7 mouse cellular contexts compared by ENCODE assay signal in genomic region chr19:8741243-8741869, GRCm38 (mm10). TPM values are rescaled to one million over a fixed set of nuclear protein-coding genes. Genes with fewer than 3 reads are reported as not detected.
DNase-seq lines count a peak whose midpoint lies in the region; ATAC-seq lines count a peak whose summit lies in the region.

Gene Stx5a, plus strand, starts transcription at chr19:8741413.

- H3K27ac ChIP-seq in embryonic facial prominence, embryonic 11.5 days (replicated peaks; ENCODE audit: low read depth, low read length), result peak within 1 kb of the TSS; percentile 69; the same call in 1 of the 2 replicates
- peak within 1 kb of the TSS; percentile 95 for H3K27ac ChIP-seq in limb, embryonic 10.5 days
- peak within 1 kb of the TSS; percentile 95 for H3K27ac ChIP-seq in midbrain, embryonic 13.5 days

- H3K36me3 ChIP-seq in embryonic facial prominence, embryonic 11.5 days (replicated peaks; ENCODE audit: control insufficient read depth, insufficient read depth, low read depth, low read length), result no peaks in the 10 kb centered on the region; the same call in none of the 2 replicates
- peaks cover 78% of the 10 kb centered on the region for H3K36me3 ChIP-seq in limb, embryonic 10.5 days
- H3K36me3 ChIP-seq in midbrain, embryonic 13.5 days, result peaks cover 62% of the 10 kb centered on the region

- peak within 1 kb of the TSS; percentile 88 for H3K9ac ChIP-seq in embryonic facial prominence, embryonic 11.5 days (replicated peaks; ENCODE audit: low read length)
- peak within 1 kb of the TSS; percentile 87 for H3K9ac ChIP-seq in midbrain, embryonic 13.5 days (replicated peaks)

- under 1% methylated on average over 36 of the region's 36 CpGs for WGBS in embryonic facial prominence, embryonic 11.5 days
- WGBS in limb, embryonic 10.5 days, result under 1% methylated on average over 36 of the region's 36 CpGs
- under 1% methylated on average over 36 of the region's 36 CpGs for WGBS in midbrain, embryonic 13.5 days

- H3K9me3 ChIP-seq in embryonic facial prominence, embryonic 11.5 days (replicated peaks; ENCODE audit: control insufficient read depth, low read length), result no peaks in the 10 kb centered on the region
- H3K9me3 ChIP-seq in limb, embryonic 10.5 days (replicated peaks), result no peaks in the 10 kb centered on the region
- H3K9me3 ChIP-seq in midbrain, embryonic 13.5 days, result no peaks in the 10 kb centered on the region

- peak within 1 kb of the TSS; percentile 80 for H3K4me3 ChIP-seq in embryonic facial prominence, embryonic 11.5 days (ENCODE audit: low read depth, low read length)
- peak within 1 kb of the TSS; percentile 87 for H3K4me3 ChIP-seq in limb, embryonic 10.5 days
- H3K4me3 ChIP-seq in midbrain, embryonic 13.5 days (replicated peaks), result peak within 1 kb of the TSS; percentile 76

- peak; percentile 97 for DNase-seq in adrenal gland, postnatal 14 days
- peak; percentile 98 for DNase-seq in embryonic facial prominence, embryonic 11.5 days (ENCODE audit: low spot score)
- DNase-seq in kidney, adult 11 months, result peak; percentile 98
- DNase-seq in limb, embryonic 10.5 days (ENCODE audit: low spot score), result peak; percentile 93
- peak; percentile 95 for DNase-seq in spleen, adult 12 weeks (ENCODE audit: low spot score)

- peak; percentile 97 for ATAC-seq in embryonic facial prominence, embryonic 11.5 days (replicated peaks; ENCODE audit: insufficient number of reproducible peaks, low FRiP score, low TSS enrichment, low read depth)
- peak; percentile 90 for ATAC-seq in granulocyte monocyte progenitor cell, adult 5-6 weeks (replicated peaks; ENCODE audit: poor library complexity, severe bottlenecking)
- ATAC-seq in midbrain, embryonic 13.5 days, result peak; percentile 98

- H3K4me1 ChIP-seq in embryonic facial prominence, embryonic 11.5 days (ENCODE audit: control insufficient read depth, insufficient read depth, low read length), result peaks cover 2% of the 10 kb centered on the region; the same call in 1 of the 2 replicates
- peaks cover 24% of the 10 kb centered on the region for H3K4me1 ChIP-seq in limb, embryonic 10.5 days
- peaks cover 37% of the 10 kb centered on the region for H3K4me1 ChIP-seq in midbrain, embryonic 13.5 days (replicated peaks)

- H3K27me3 ChIP-seq in embryonic facial prominence, embryonic 11.5 days (ENCODE audit: control insufficient read depth, insufficient read depth, low read length), result no peaks in the 10 kb centered on the region
- H3K27me3 ChIP-seq in limb, embryonic 10.5 days (ENCODE audit: low read depth, poor library complexity, severe bottlenecking), result no peaks in the 10 kb centered on the region
- no peaks in the 10 kb centered on the region for H3K27me3 ChIP-seq in midbrain, embryonic 13.5 days

- peak within 1 kb of the TSS; percentile 67 for H3K4me2 ChIP-seq in embryonic facial prominence, embryonic 11.5 days (ENCODE audit: low read depth, low read length)
- H3K4me2 ChIP-seq in midbrain, embryonic 13.5 days (replicated peaks), result peak within 1 kb of the TSS; percentile 84

RNA-seq across cellular contexts. Expression of gene Stx5a, which starts in this region (rescaled TPM):
- total RNA-seq in adrenal gland, postnatal 14 days (2021), result 77.9 and 90.8 TPM in 2 replicates
- 107 and 110 TPM in 2 replicates for polyA plus RNA-seq in embryonic facial prominence, embryonic 11.5 days (2014; fragmentation: Nextera tagmentation; extraction: Ambion mirVana)
- 63.4 and 64.7 TPM in 2 replicates for total RNA-seq in granulocyte monocyte progenitor cell, adult 5-6 weeks (2014; fragmentation: Nextera tagmentation)
- 43.0 and 62.0 TPM in 2 replicates for total RNA-seq in granulocyte monocyte progenitor cell, adult 5-6 weeks (2017)
- polyA plus RNA-seq in limb, embryonic 10.5 days (2016; fragmentation: Nextera tagmentation; extraction: Ambion mirVana), result 99.3 and 134 TPM in 2 replicates
- 121 and 127 TPM in 2 replicates for polyA plus RNA-seq in midbrain, embryonic 13.5 days (2015; fragmentation: Nextera tagmentation; extraction: Ambion mirVana)

Comparison
In these comparisons a context has a peak if more than half of its experiments do, and no peak if none do; other contexts are left out.
1. Peak in every context shown above with its lines: DNase-seq, ATAC-seq, H3K4me3 ChIP-seq and H3K27ac ChIP-seq.